In genomic region chr2:134864985-134865645, GRCm38 (mm10) we compare ENCODE assay signal across 8 mouse cellular contexts.
A peak's percentile ranks its signal among the peaks of the same experiment; 100 is the strongest.
DNase-seq lines count a peak whose midpoint lies in the region; ATAC-seq lines count a peak whose summit lies in the region.

No protein-coding gene starts in this region.

- H3K4me1 ChIP-seq in kidney, embryonic 14.5 days (ENCODE audit: control insufficient read depth, insufficient read depth, low read length), result no peaks in the 10 kb centered on the region
- no peaks in the 10 kb centered on the region for H3K4me1 ChIP-seq in forebrain, embryonic 15.5 days

- WGBS in kidney, embryonic 14.5 days, result 76% methylated on average over 7 of the region's 7 CpGs
- WGBS in forebrain, embryonic 15.5 days, result 69% methylated on average over 7 of the region's 7 CpGs

- peak; percentile 82 for DNase-seq in kidney, adult 18-20 months
- DNase-seq in adrenal gland, adult 8-10 months, result peak; percentile 86
- peak; percentile 42 for DNase-seq in gastrocnemius, postnatal 10 days
- peak; percentile 73 for DNase-seq in left cerebral cortex, postnatal 4 days
- DNase-seq in frontal cortex, postnatal 10 days (ENCODE audit: low spot score in 2 of 2), result no peak
- no peak for DNase-seq in spleen, postnatal 10 days (ENCODE audit: low spot score in 2 of 2)

- no peak overlapping the region for H3K4me2 ChIP-seq in kidney, embryonic 14.5 days (replicated peaks; ENCODE audit: low read depth, low read length)
- H3K4me2 ChIP-seq in forebrain, embryonic 15.5 days (replicated peaks), result no peak overlapping the region

- H3K36me3 ChIP-seq in kidney, embryonic 14.5 days (ENCODE audit: control insufficient read depth, insufficient read depth, low read length), result no peaks in the 10 kb centered on the region
- H3K36me3 ChIP-seq in forebrain, embryonic 15.5 days, result no peaks in the 10 kb centered on the region

- no peak overlapping the region for H3K4me3 ChIP-seq in kidney, embryonic 14.5 days (ENCODE audit: low read length)
- no peak overlapping the region for H3K4me3 ChIP-seq in forebrain, embryonic 15.5 days

- no peaks in the 10 kb centered on the region for H3K27me3 ChIP-seq in kidney, embryonic 14.5 days (ENCODE audit: control insufficient read depth, insufficient read depth, low read length)
- H3K27me3 ChIP-seq in forebrain, embryonic 15.5 days, result no peaks in the 10 kb centered on the region

- intact Hi-C loops in left cerebral cortex, postnatal 4 days (cut with DNase I), result no loop called here

- no peak overlapping the region for H3K9ac ChIP-seq in kidney, embryonic 14.5 days (ENCODE audit: low read depth, low read length)
- no peak overlapping the region for H3K9ac ChIP-seq in forebrain, embryonic 15.5 days (replicated peaks)

- no peak overlapping the region for H3K27ac ChIP-seq in kidney, embryonic 14.5 days (ENCODE audit: low read depth, low read length)
- no peak overlapping the region for H3K27ac ChIP-seq in forebrain, embryonic 15.5 days (replicated peaks)

- H3K9me3 ChIP-seq in kidney, embryonic 14.5 days (ENCODE audit: control insufficient read depth, low read length), result no peaks in the 10 kb centered on the region
- H3K9me3 ChIP-seq in forebrain, embryonic 15.5 days, result no peaks in the 10 kb centered on the region

- no peak for ATAC-seq in kidney, embryonic 14.5 days (ENCODE audit: low FRiP score, low TSS enrichment)
- ATAC-seq in forebrain, embryonic 15.5 days (replicated peaks), result no peak

Comparison
In these comparisons a context has a peak if more than half of its experiments do, and no peak if none do; other contexts are left out.
1. DNase-seq: peak in kidney, adult 18-20 months (single experiment), adrenal gland, adult 8-10 months (single experiment), gastrocnemius, postnatal 10 days (single experiment) and left cerebral cortex, postnatal 4 days (single experiment); none in frontal cortex, postnatal 10 days (0 of 2) and spleen, postnatal 10 days (0 of 2).